Comparison of ENCODE assay signal across 16 mouse cellular contexts in the genomic region with DNA sequence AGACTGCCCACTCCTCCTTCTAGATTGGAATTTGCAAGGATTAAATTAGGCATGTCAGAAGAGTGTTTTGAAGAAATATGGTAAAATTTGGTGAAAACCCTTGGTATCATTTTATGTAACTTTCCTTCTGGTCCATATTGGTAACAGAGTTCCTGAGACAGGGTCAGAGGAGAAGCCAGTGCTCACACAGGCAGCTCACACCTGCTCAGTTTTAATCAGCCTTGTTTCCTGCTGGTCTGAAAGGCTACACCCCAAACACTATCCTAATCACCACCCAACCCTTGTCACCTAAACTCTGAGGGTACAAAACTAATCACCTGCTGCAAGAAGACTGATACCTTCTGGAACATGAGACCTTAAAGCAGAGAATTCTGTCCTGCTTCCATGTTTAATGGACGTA.
"Had no signal": no experiment of that assay in that cellular context is flagged by ENCODE, and none has a peak within 500 bp of the region (broad histone marks: within the 10 kb centered on the region; RNA-seq: fewer than 3 reads in every experiment).

No protein-coding gene starts in this region.

- H3K4me1 ChIP-seq: megakaryocyte, embryonic 14.5 days; midbrain, embryonic 13.5 days; midbrain, embryonic 15.5 days; neural tube, embryonic 12.5 days; stomach, embryonic 15.5 days had no signal

- H3K9ac ChIP-seq: lung, embryonic 14.5 days; midbrain, embryonic 13.5 days; midbrain, embryonic 15.5 days; neural tube, embryonic 12.5 days; stomach, embryonic 15.5 days had no signal

- DNase-seq: lung, adult 18-20 months; lung, embryonic 14.5 days; lung, postnatal 14 days; lung, postnatal 36 days; right cerebral cortex, postnatal 14 days; thymus, adult 2 months; thymus, postnatal 25 days; thymus, postnatal 4 days had no signal

- H3K27me3 ChIP-seq: megakaryocyte, embryonic 14.5 days; midbrain, embryonic 13.5 days; midbrain, embryonic 15.5 days; neural tube, embryonic 12.5 days; stomach, embryonic 15.5 days had no signal

- H3K9me3 ChIP-seq: midbrain, embryonic 15.5 days; neural tube, embryonic 12.5 days; stomach, embryonic 15.5 days had no signal

- H3K4me3 ChIP-seq: megakaryocyte, embryonic 14.5 days; midbrain, embryonic 13.5 days; midbrain, embryonic 15.5 days; neural tube, embryonic 12.5 days; stomach, embryonic 15.5 days had no signal

- H3K36me3 ChIP-seq: midbrain, embryonic 13.5 days; midbrain, embryonic 15.5 days; neural tube, embryonic 12.5 days; stomach, embryonic 15.5 days had no signal

- H3K27ac ChIP-seq: macrophage; midbrain, embryonic 13.5 days; midbrain, embryonic 15.5 days; neural tube, embryonic 12.5 days; stomach, embryonic 15.5 days; stomach, postnatal 0 days had no signal

- ATAC-seq: midbrain, embryonic 13.5 days; midbrain, embryonic 15.5 days had no signal

- H3K4me2 ChIP-seq: lung, embryonic 14.5 days; midbrain, embryonic 11.5 days; midbrain, embryonic 13.5 days; midbrain, embryonic 15.5 days; neural tube, embryonic 12.5 days; stomach, embryonic 15.5 days had no signal
